Mouse (Mus musculus) stomach, postnatal 0 days (tissue): ENCODE data around the gene Rnf8. TPM values are rescaled to one million over a fixed set of nuclear protein-coding genes. Genes with fewer than 3 reads are reported as not detected.

ENCODE experiments used
- ATAC-seq: fragments of 200-750 bp; cut with Nextera tagmentation; 2 replicates; pipeline ENCODE4 v1.8.0; 2017; ENCODE audit not compliant: low FRiP score, low TSS enrichment
- DNase-seq: peaks from one replicate; pipeline ENCODE4 v3.0.0-alpha.2; 2016; ENCODE audit warnings: low spot score
- H3K27ac ChIP-seq: fragments of 300-500 bp; sonication (generic); replicated peaks from 2 replicates; pipeline ENCODE4 v1.5.1; 2014; ENCODE audit warnings: mild to moderate bottlenecking, control low read depth
- H3K27me3 ChIP-seq: fragments of 300-500 bp; sonication (generic); 2 replicates; pipeline ENCODE4 v1.6.1; 2014; ENCODE audit warnings: low read length; ENCODE audit not compliant: control insufficient read depth, insufficient read depth
- H3K36me3 ChIP-seq: fragments of 300-500 bp; sonication (generic); 2 replicates; pipeline ENCODE4 v1.6.1; 2014; ENCODE audit warnings: low read length, mixed read lengths; ENCODE audit not compliant: control insufficient read depth, insufficient read depth
- H3K4me1 ChIP-seq: fragments of 300-500 bp; sonication (generic); replicated peaks from 2 replicates; pipeline ENCODE4 v1.6.1; 2014; ENCODE audit warnings: antibody characterized with exemption; ENCODE audit not compliant: control insufficient read depth, insufficient read depth
- H3K4me2 ChIP-seq: fragments of 300-500 bp; sonication (generic); replicated peaks from 2 replicates; pipeline ENCODE4 v1.6.1; 2014; ENCODE audit warnings: low read depth, mild to moderate bottlenecking, control low read depth, moderate library complexity
- H3K4me3 ChIP-seq: fragments of 300-500 bp; sonication (generic); 2 replicates; pipeline ENCODE4 v1.5.1; 2014; ENCODE audit warnings: low read depth, low read length, control low read depth
- H3K9ac ChIP-seq: fragments of 300-500 bp; sonication (generic); 2 replicates; pipeline ENCODE4 v1.6.1; 2014; ENCODE audit warnings: mild to moderate bottlenecking, low read length, control low read depth, mixed read lengths
- H3K9me3 ChIP-seq: fragments of 300-500 bp; sonication (generic); 2 replicates; pipeline ENCODE4 v1.6.1; 2016; ENCODE audit warnings: low read length; ENCODE audit not compliant: control insufficient read depth
- CTCF ChIP-seq: IDR thresholded peaks from 2 replicates; pipeline ENCODE4 v1.5.1; 2016; ENCODE audit warnings: antibody characterized with exemption, low read depth, mild to moderate bottlenecking, moderate library complexity
- EP300 ChIP-seq: optimal IDR thresholded peaks from 2 replicates; pipeline ENCODE3; 2016; ENCODE audit warnings: antibody characterized with exemption
- WGBS: fragments of 180-500 bp; shearing (Covaris S2); extraction: QIAGEN DNeasy Blood & Tissue Kit; methylation state at CpG from one replicate; pipeline ENCODE4 v1.1.7; 2014; 5-methylcytosine and 5-hydroxymethylcytosine counted together
- polyA plus RNA-seq: library from polyadenylated mRNA; unstranded; fragments of >200 nt; fragmentation: Nextera tagmentation; extraction: Ambion mirVana; gene quantifications from 2 replicates; pipeline ENCODE4 v1.2.1, GENCODE M21; 2015

The Rnf8 gene
- polyA plus RNA-seq, 1 experiment from 2014 or later: 32.6 TPM

DNA sequence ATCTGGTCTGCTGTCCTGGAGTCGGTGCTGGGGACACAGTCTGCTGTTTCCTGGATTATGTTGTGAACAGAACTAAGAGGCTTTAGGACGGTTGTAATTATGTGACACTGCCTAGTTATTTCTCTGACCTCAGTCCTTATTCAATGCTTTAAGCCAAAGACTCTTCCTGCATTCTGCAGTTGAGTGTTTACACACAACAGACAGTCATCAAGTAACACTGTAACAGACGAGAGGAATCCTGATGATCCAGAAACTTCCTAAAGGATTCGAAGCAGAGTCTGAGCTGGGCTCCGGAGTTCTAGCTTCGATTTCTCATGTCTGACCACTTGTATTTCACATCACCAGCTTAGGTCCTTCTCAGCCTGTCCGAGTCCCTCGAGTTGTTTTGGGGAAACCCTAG is 63.9 kb downstream of the Rnf8 start:
- peaks cover 19% of the 10 kb centered on the region for H3K36me3 ChIP-seq

DNA sequence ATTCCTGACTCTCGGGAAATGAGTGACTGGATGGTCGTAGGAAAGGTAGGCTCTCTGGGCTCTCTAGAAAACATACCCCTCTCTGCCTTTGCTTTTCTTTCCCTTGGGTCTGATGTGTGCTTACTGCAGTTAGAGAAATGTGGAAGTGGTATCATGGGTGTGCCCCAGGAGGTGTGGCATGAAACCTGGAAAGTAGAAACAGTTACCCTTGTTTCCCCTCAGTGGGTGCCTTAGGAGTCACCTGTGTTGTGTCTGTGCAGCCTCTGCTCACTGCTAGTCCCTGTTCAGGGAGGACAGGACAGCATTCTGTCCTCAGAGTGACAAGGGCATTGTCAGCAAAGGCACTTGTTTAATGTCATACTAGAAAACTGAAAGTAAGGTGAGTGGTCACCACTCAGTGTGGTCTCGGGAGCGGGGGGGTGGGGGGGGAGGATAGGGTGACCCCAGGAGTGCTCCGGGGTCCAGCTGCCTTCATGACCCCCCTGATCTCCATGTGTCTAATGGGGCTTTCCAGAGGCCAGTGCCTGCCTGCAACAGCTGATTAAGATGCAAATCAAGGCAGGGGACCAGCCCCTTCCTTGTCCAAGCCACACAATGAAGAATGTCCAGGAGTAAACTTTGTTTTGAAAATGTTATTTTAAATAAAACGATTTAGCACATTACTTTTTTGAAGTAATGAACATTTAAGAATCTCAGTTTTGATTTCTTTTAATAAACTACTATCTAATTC is 64.6 kb downstream of the Rnf8 start:
- no peak for DNase-seq
- Histone ChIP-seq H3K4me2 (no peak overlapping the region), H3K27me3 (no peaks in the 10 kb centered on the region), H3K4me3 (no peak overlapping the region), H3K27ac (no peak overlapping the region), H3K9me3 (no peaks in the 10 kb centered on the region), H3K4me1 (no peaks in the 10 kb centered on the region), H3K9ac (no peak overlapping the region), H3K36me3 (peaks cover 19% of the 10 kb centered on the region)
- TF ChIP-seq CTCF (no peak), EP300 (no peak)
- ATAC-seq: no peak
- WGBS: 84% methylated on average over 6 of the region's 6 CpGs

More for the DNA sequence above, 63.9 kb downstream of the Rnf8 start:
- DNase-seq (no peak), ATAC-seq (no peak)
- H3K27me3 ChIP-seq: no peaks in the 10 kb centered on the region
- no peak overlapping the region for H3K4me3 ChIP-seq
- H3K4me2 ChIP-seq: no peak overlapping the region
- 70% methylated on average over 8 of the region's 8 CpGs for WGBS
- H3K27ac ChIP-seq: no peak overlapping the region
- H3K9ac ChIP-seq: no peak overlapping the region
- H3K9me3 ChIP-seq: no peaks in the 10 kb centered on the region
- TF ChIP-seq CTCF (no peak), EP300 (no peak)
- no peaks in the 10 kb centered on the region for H3K4me1 ChIP-seq

DNA sequence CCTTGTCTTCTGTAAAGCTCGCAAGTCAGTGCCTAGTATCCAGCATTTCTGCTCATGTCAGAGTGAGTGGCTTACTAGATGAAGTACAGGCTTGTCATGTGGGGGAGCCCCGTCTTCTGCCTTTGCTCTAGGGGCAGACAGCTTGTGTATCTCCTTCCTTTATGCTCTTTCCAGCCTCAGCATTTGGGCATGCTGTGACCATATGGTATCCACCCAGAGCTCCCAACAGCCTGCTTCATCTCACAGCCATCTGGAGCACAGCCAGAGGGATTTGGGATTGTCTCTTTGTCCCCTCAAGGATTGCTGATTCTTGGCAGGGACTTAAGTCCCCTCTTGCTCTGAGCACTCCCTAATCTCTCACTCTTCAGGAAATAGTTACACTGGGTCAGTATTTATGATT is 65.6 kb downstream of the Rnf8 start:
- H3K27me3 ChIP-seq: no peaks in the 10 kb centered on the region
- H3K4me2 ChIP-seq: no peak overlapping the region
- H3K9me3 ChIP-seq: no peaks in the 10 kb centered on the region
- H3K27ac ChIP-seq: no peak overlapping the region
- WGBS: 55% methylated on average over 2 of the region's 2 CpGs
- H3K9ac ChIP-seq: no peak overlapping the region
- no peaks in the 10 kb centered on the region for H3K4me1 ChIP-seq
- H3K4me3 ChIP-seq: no peak overlapping the region
- ATAC-seq: peak; percentile 38; the same call in 1 of the 2 replicates
- no peak for TF ChIP-seq EP300
- TF ChIP-seq CTCF: no peak
- peaks cover 18% of the 10 kb centered on the region for H3K36me3 ChIP-seq
- DNase-seq: no peak

DNA sequence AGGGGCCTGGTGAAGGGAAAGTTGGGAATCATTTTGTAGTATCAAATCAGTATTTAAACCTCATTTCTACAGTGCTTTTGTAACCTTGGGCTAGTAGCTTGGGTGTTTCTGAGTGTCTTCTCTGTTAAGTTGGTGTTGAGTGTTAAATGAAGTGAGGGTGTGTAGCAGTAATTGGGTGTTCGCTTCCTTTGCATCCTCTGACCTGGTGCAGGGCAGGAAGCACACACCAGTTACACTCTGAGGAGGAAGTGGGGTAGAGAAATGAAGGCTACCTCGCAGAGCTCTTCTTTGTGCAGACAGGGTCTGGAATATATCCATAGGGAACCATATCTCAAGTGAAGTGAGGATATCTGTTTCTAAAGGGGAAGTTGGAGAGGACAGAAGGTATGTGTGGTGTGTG is 66.3 kb downstream of the Rnf8 start:
- Histone ChIP-seq H3K36me3 (peaks cover 17% of the 10 kb centered on the region), H3K27ac (no peak overlapping the region), H3K4me3 (no peak overlapping the region), H3K27me3 (no peaks in the 10 kb centered on the region), H3K4me1 (no peaks in the 10 kb centered on the region), H3K9me3 (no peaks in the 10 kb centered on the region), H3K9ac (no peak overlapping the region), H3K4me2 (no peak overlapping the region)
- ATAC-seq: no peak
- no peak for DNase-seq
- WGBS: 77% methylated on average over 2 of the region's 2 CpGs
- TF ChIP-seq CTCF (no peak), EP300 (no peak)

DNA sequence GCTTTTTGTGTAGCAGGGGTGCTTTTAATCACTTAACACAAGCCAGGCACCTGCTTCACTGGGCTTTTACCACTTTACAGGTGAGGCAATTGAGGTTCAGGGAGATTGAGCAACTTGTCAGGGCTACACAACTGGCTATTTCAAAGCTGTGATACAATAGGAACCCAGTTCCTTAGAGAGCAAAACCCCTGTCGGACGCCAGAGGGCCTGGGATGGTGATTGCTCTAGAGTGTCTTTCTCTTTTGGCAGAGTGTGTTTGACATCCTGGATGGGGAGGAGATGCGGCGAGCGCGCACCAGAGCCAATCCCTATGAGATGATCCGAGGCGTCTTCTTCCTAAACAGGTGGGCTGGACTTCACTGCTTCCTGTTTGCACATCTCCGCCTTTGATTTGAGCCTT is 67.1 kb downstream of the Rnf8 start:
- no peak for ATAC-seq
- WGBS: 93% methylated on average over 9 of the region's 9 CpGs
- H3K36me3 ChIP-seq: peaks cover 23% of the 10 kb centered on the region

DNA sequence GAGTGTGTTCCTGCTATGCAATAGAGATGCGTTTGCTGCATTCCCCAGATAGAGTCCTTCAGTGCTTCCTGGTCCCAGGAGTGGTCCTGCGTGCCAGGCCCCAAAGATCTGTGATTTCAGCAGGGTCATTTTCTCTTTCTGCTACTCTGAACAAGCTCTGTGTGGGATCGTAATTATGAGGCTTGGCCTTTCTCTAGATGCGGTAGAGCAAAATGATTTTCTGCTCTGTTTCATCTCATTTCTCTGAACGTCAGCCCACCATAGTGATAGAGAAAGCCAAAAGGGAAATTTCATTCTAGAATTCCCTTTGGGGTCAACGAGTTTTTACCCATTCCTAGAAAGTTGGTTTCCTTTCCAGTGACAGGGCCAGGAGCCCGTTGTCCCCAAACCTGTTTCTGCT is 67.7 kb downstream of the Rnf8 start:
- Histone ChIP-seq H3K36me3 (peaks cover 26% of the 10 kb centered on the region), H3K4me1 (no peaks in the 10 kb centered on the region), H3K4me2 (no peak overlapping the region), H3K27ac (no peak overlapping the region), H3K9ac (no peak overlapping the region), H3K27me3 (no peaks in the 10 kb centered on the region), H3K9me3 (no peaks in the 10 kb centered on the region), H3K4me3 (no peak overlapping the region)
- DNase-seq: no peak
- ATAC-seq: no peak
- WGBS: 87% methylated on average over 7 of the region's 7 CpGs
- TF ChIP-seq CTCF: no peak
- TF ChIP-seq EP300: no peak

More for the DNA sequence above, 67.1 kb downstream of the Rnf8 start:
- TF ChIP-seq EP300 (no peak), CTCF (no peak)
- H3K4me2 ChIP-seq: no peak overlapping the region
- no peak for DNase-seq
- H3K9me3 ChIP-seq: no peaks in the 10 kb centered on the region
- no peak overlapping the region for H3K9ac ChIP-seq
- no peaks in the 10 kb centered on the region for H3K27me3 ChIP-seq
- no peak overlapping the region for H3K4me3 ChIP-seq
- no peaks in the 10 kb centered on the region for H3K4me1 ChIP-seq
- no peak overlapping the region for H3K27ac ChIP-seq
